Mouse (Mus musculus): Measurements from ENCODE around the gene Dvl1.

DNA sequence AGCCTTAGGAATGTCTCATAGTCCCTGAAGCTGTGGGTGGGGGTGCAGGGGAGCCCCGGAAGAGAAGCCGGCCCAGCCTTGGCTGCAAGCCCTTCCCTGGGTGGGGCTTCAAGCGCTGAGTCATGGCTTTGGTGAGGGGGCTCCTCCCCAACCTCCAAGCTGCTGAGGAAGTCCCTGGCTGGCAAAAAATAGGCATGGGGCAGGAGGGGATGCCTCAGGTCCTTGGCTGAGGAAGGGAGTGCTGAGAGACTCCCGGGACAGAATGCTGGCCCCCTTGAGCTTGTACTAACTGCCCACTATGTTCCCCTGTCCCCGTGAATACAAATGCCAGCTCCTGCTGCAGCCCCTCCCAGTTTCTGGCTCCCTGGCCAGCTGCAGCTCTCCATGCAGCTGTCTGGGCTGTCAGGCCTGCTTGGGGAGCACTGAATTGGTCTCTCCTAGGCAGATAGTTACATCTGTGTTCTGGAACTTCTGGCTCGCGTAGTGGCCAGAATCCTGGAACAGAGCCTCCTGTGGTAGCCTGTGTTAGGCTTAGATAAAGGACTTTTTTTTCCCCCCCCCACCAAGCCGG lies 47.2 kb downstream of the Dvl1 start:
- TF ChIP-seq MAZ (IDR thresholded peaks at IDR 0.05; ENCODE audit: low read depth, low read length): 0 out of 2 replicates have a peak, but pooled peaks have one; percentile 73
- TF ChIP-seq EP300 (IDR thresholded peaks at IDR 0.05; ENCODE audit: low read depth in 1 of 2, low read length in 2 of 2): peak; percentile 8 to 48; a peak in 1 of 4 replicates
- no peak for TF ChIP-seq ZKSCAN1 (IDR thresholded peaks at IDR 0.05; ENCODE audit: low read depth, low read length)
- TF ChIP-seq CTCF (IDR thresholded peaks at IDR 0.05 in 2 of 3, conservative IDR thresholded peaks at IDR 0.05 in 1 of 3; ENCODE audit: control insufficient read depth in 1 of 3, insufficient read depth in 1 of 3, low read depth in 2 of 3, low read length in 3 of 3, poor library complexity in 1 of 3, severe bottlenecking in 1 of 3): no peak
- peak; percentile 35; the same call in 1 of the 2 replicates for TF ChIP-seq MAX (IDR thresholded peaks at IDR 0.05; ENCODE audit: low read length)
- no peak for TF ChIP-seq POLR2AphosphoS5 (IDR thresholded peaks at IDR 0.05; ENCODE audit: borderline replicate concordance, low read depth, low read length)
- TF ChIP-seq E2F4 (IDR thresholded peaks at IDR 0.05; ENCODE audit: borderline replicate concordance, low read depth, low read length): no peak
- TF ChIP-seq MAFK (IDR thresholded peaks at IDR 0.05; ENCODE audit: borderline replicate concordance, low read depth, low read length): peak; percentile 75
- TF ChIP-seq HCFC1 (IDR thresholded peaks at IDR 0.05; ENCODE audit: low read depth, low read length): peak; percentile 75
- peak; percentile 81 for TF ChIP-seq ELF1 (IDR thresholded peaks at IDR 0.05; ENCODE audit: low read depth, low read length)
- no peak for TF ChIP-seq UBTF (IDR thresholded peaks at IDR 0.05; ENCODE audit: borderline replicate concordance, insufficient read depth, low read depth, low read length)
- no peak for TF ChIP-seq JUND (IDR thresholded peaks at IDR 0.05; ENCODE audit: low read depth, low read length)
- TF ChIP-seq POLR2A (IDR thresholded peaks at IDR 0.05; ENCODE audit: control insufficient read depth in 1 of 2, insufficient read depth in 1 of 2, low read depth in 1 of 2, low read length in 2 of 2, poor library complexity in 1 of 2): no peak
- no peak for TF ChIP-seq ZC3H11A (IDR thresholded peaks at IDR 0.05; ENCODE audit: low read depth, low read length)

Data from MEL (cell line).